Mouse (Mus musculus): ENCODE data around the gene Retreg3.

DNA sequence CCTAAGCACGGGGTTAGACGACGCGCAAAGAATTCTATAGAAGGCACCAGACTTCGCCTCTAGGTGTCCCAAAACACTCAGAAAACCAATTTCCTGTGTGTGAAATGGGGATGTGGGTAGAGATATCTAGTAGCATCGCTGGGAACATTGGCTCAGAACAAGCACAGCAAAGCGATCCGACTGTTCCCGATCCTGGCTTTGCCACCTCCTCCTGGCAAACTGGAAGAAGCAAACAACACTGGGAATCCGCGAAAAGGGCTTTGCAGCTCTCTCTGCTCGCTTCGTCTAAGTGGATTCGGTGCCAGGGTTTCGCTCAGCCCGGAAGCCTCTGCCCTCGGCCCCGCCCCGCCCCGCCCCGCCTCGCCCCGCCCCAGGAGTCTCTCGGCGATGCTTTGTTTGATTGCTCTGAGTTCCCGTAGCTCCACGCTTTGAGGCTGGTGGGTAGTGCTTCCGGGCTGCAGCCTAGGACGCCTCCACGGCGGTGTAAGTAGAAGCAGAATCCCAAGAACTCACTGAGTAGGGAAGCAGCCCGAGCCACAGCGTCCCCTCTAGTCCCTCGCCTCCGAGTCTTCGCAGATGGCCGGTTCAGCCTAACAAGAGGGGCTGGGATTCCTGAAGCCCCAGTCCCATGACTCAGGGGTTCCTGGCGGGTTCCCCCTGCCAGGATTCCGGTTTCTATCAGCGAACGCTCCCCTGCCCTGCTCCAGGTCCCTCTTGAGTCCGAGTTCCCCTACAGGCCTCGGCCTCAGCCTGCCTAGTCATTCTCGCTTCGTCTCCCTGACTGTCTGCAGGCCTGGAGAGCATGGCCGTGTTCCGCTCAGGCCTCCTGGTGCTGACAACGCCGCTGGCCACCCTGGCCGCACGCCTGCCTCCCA is 37.2 kb downstream of the Retreg3 start, which contains the start of gene Coasy:
- TF ChIP-seq CTCF (IDR thresholded peaks at IDR 0.05; ENCODE audit: extremely low read depth, insufficient read length, insufficient replicate concordance, low read depth, low read length) (peak; percentile 54; the same call in 1 of the 2 replicates), POLR2A (IDR thresholded peaks at IDR 0.05; ENCODE audit: low read depth, low read length) (peak; percentile 80)
